Mouse (Mus musculus) cortical plate, adult 2 months (tissue): ENCODE results near the gene Uap1l1. TPM values are rescaled to one million over a fixed set of nuclear protein-coding genes. Genes with fewer than 3 reads are reported as not detected.

ENCODE experiments used
- H3K27ac ChIP-seq: fragments of 200-500 bp; 2 replicates; pipeline ENCODE4 v1.5.1; 2012; ENCODE audit warnings: low read length, control low read depth, inconsistent platforms; ENCODE audit not compliant: insufficient read depth
- H3K4me1 ChIP-seq: fragments of 200-500 bp; 2 replicates; pipeline ENCODE4 v1.6.1; 2011; ENCODE audit warnings: low read length; ENCODE audit not compliant: control insufficient read depth, insufficient read depth
- H3K4me3 ChIP-seq: fragments of 200-500 bp; 2 replicates; pipeline ENCODE4 v1.5.1; 2011; ENCODE audit warnings: mild to moderate bottlenecking, low read length, control low read depth; ENCODE audit not compliant: insufficient read depth
- CTCF ChIP-seq: fragments of 200-500 bp; IDR thresholded peaks from 2 replicates; pipeline ENCODE4 v1.5.1; 2011; ENCODE audit warnings: mild to moderate bottlenecking, control low read depth, low read length; ENCODE audit not compliant: insufficient read depth; ENCODE audit errors: extremely low read depth
- POLR2A ChIP-seq: fragments of 200-500 bp; IDR thresholded peaks from 2 replicates; pipeline ENCODE4 v1.6.1; 2011; ENCODE audit warnings: mild to moderate bottlenecking, low read length, control low read depth; ENCODE audit not compliant: insufficient read depth; ENCODE audit errors: extremely low read depth
- polyA plus RNA-seq: library from polyadenylated mRNA; depleted of rRNA; stranded (reverse); fragments of >200 nt; gene quantifications from 2 replicates; pipeline ENCODE4 v1.2.3, GENCODE M21; 2012; rRNA removed

Uap1l1 gene
- polyA plus RNA-seq, 1 experiment, result 16.6 TPM

- Histone ChIP-seq H3K4me1 (peaks cover 3% of the 10 kb centered on the region), H3K27ac (no peak overlapping the region), H3K4me3 (no peak overlapping the region)
- no peak for TF ChIP-seq POLR2A
- no peak for TF ChIP-seq CTCF
Observed at GRCm38 (mm10) chr2:25320084-25320483, 45.4 kb downstream of the Uap1l1 start.

GRCm38 (mm10) chr2:25318971-25319773 lies 46.3 kb downstream of the Uap1l1 start, which contains the start of gene Grin1:
Gene Grin1, minus strand, starts transcription at chr2:25319187.
- Histone ChIP-seq H3K4me1 (peaks cover 3% of the 10 kb centered on the region), H3K27ac (peak within 1 kb of the TSS; percentile 91), H3K4me3 (peak within 1 kb of the TSS; percentile 85)
- TF ChIP-seq POLR2A (peak; percentile 97), CTCF (no peak)

GRCm38 (mm10) chr2:25318119-25318966 lies 47.1 kb downstream of the Uap1l1 start:
- Histone ChIP-seq H3K27ac (peak overlapping the region; percentile 91), H3K4me3 (peak overlapping the region; percentile 85), H3K4me1 (peaks cover 5% of the 10 kb centered on the region)
- TF ChIP-seq POLR2A (peak; percentile 40; the same call in 1 of the 2 replicates), CTCF (no peak)

GRCm38 (mm10) chr2:25311491-25311891 lies 54.0 kb downstream of the Uap1l1 start:
- TF ChIP-seq POLR2A (no peak), CTCF (no peak)
- no peak overlapping the region for H3K4me3 ChIP-seq
- peaks cover 10% of the 10 kb centered on the region for H3K4me1 ChIP-seq
- H3K27ac ChIP-seq, result no peak overlapping the region

- Histone ChIP-seq H3K4me1 (peaks cover 8% of the 10 kb centered on the region), H3K4me3 (no peak overlapping the region), H3K27ac (no peak overlapping the region)
- TF ChIP-seq CTCF, result no peak
- TF ChIP-seq POLR2A, result no peak
Observed at GRCm38 (mm10) chr2:25310969-25311368, 54.5 kb downstream of the Uap1l1 start.

- no peak overlapping the region for H3K4me3 ChIP-seq
- peaks cover 13% of the 10 kb centered on the region for H3K4me1 ChIP-seq
- no peak for TF ChIP-seq CTCF
- no peak for TF ChIP-seq POLR2A
- H3K27ac ChIP-seq, result no peak overlapping the region
Observed at GRCm38 (mm10) chr2:25310180-25310579, 55.3 kb downstream of the Uap1l1 start.

Other genes with a start within 250 kb of the Uap1l1 start
- gene Nrarp, start 184.9 kb downstream of the Uap1l1 start, polyA plus RNA-seq, result 22.1 and 24.2 TPM in 2 replicates
- gene Tor4a, start 168.8 kb downstream of the Uap1l1 start, polyA plus RNA-seq, result 2.5 TPM in 2 replicates
- 52.0 and 57.5 TPM in 2 replicates for gene Nelfb, start 154.2 kb downstream of the Uap1l1 start, polyA plus RNA-seq
- 0.11 TPM in 1 of 2 replicates, not detected in the other for gene Stpg3, start 151.0 kb downstream of the Uap1l1 start, polyA plus RNA-seq
- 0.19 and 0.21 TPM in 2 replicates for gene Fam166a, start 146.9 kb downstream of the Uap1l1 start, polyA plus RNA-seq
- gene Tubb4b, start 141.0 kb downstream of the Uap1l1 start, polyA plus RNA-seq, result 527 and 537 TPM in 2 replicates
- 0.26 and 0.44 TPM in 2 replicates for gene Slc34a3, start 131.3 kb downstream of the Uap1l1 start, polyA plus RNA-seq
- gene Rnf224, start 128.9 kb downstream of the Uap1l1 start, polyA plus RNA-seq, result not detected in 2 replicates
- gene Rnf208, start 123.4 kb downstream of the Uap1l1 start, polyA plus RNA-seq, result 314 and 325 TPM in 2 replicates
- gene Cysrt1, start 123.2 kb downstream of the Uap1l1 start, polyA plus RNA-seq, result 0.21 and 0.57 TPM in 2 replicates
- 14.0 and 15.5 TPM in 2 replicates for gene AL732309.1, start 118.8 kb downstream of the Uap1l1 start, polyA plus RNA-seq
- 33.8 and 36.0 TPM in 2 replicates for gene Tmem203, start 110.2 kb downstream of the Uap1l1 start, polyA plus RNA-seq
- gene Tprn, start 103.1 kb downstream of the Uap1l1 start, polyA plus RNA-seq, result 14.0 and 22.0 TPM in 2 replicates
- gene Ssna1, start 93.2 kb downstream of the Uap1l1 start, polyA plus RNA-seq, result 87.9 and 93.2 TPM in 2 replicates
- 75.7 and 76.5 TPM in 2 replicates for gene Anapc2, start 93.2 kb downstream of the Uap1l1 start, polyA plus RNA-seq
- gene Tmem210, start 77.5 kb downstream of the Uap1l1 start, polyA plus RNA-seq, result not detected in 2 replicates
- not detected in 2 replicates for gene Lrrc26, start 75.8 kb downstream of the Uap1l1 start, polyA plus RNA-seq
- gene Grin1, start 46.5 kb downstream of the Uap1l1 start, polyA plus RNA-seq, result 336 and 340 TPM in 2 replicates
- 27.0 and 28.4 TPM in 2 replicates for gene Man1b1, start 33.3 kb downstream of the Uap1l1 start, polyA plus RNA-seq
- 59.8 and 69.1 TPM in 2 replicates for gene Dpp7, start 9.3 kb downstream of the Uap1l1 start, polyA plus RNA-seq
- 4.0 and 4.4 TPM in 2 replicates for gene Sapcd2, start 6.6 kb upstream of the Uap1l1 start, polyA plus RNA-seq
- gene Entpd2, start 30.2 kb upstream of the Uap1l1 start, polyA plus RNA-seq, result 15.8 and 19.0 TPM in 2 replicates
- gene Npdc1, start 33.7 kb upstream of the Uap1l1 start, polyA plus RNA-seq, result 435 and 468 TPM in 2 replicates
- 0.38 and 0.48 TPM in 2 replicates for gene Fut7, start 57.6 kb upstream of the Uap1l1 start, polyA plus RNA-seq
- gene Abca2, start 63.0 kb upstream of the Uap1l1 start, polyA plus RNA-seq, result 105 and 109 TPM in 2 replicates
- gene Clic3, start 91.2 kb upstream of the Uap1l1 start, polyA plus RNA-seq, result 0.72 and 0.79 TPM in 2 replicates
- 137 TPM in 2 replicates for gene Paxx, start 95.4 kb upstream of the Uap1l1 start, polyA plus RNA-seq
- 2,250 and 2,426 TPM in 2 replicates for gene Ptgds, start 104.4 kb upstream of the Uap1l1 start, polyA plus RNA-seq
- gene Lcn12, start 128.2 kb upstream of the Uap1l1 start, polyA plus RNA-seq, result not detected in 2 replicates
- gene Fbxw5, start 135.1 kb upstream of the Uap1l1 start, polyA plus RNA-seq, result 44.3 and 46.1 TPM in 2 replicates
- gene C8g, start 136.0 kb upstream of the Uap1l1 start, polyA plus RNA-seq, result 2.3 and 3.3 TPM in 2 replicates
- 8.4 and 9.1 TPM in 2 replicates for gene Traf2, start 181.3 kb upstream of the Uap1l1 start, polyA plus RNA-seq
- 270 and 276 TPM in 2 replicates for gene Edf1, start 192.2 kb upstream of the Uap1l1 start, polyA plus RNA-seq
- gene Mamdc4, start 209.2 kb upstream of the Uap1l1 start, polyA plus RNA-seq, result 1.1 and 1.2 TPM in 2 replicates
- gene Phpt1, start 209.5 kb upstream of the Uap1l1 start, polyA plus RNA-seq, result 123 and 129 TPM in 2 replicates
- gene Ajm1, start 216.1 kb upstream of the Uap1l1 start, polyA plus RNA-seq, result 115 and 125 TPM in 2 replicates
- gene Rabl6, start 242.8 kb upstream of the Uap1l1 start, polyA plus RNA-seq, result 158 and 162 TPM in 2 replicates